Mouse (Mus musculus): ENCODE measurements at regions not wholly inside any gene's neighbourhood (a gene's known extent, or its start where the extent isn't known, plus 50 kb on each side); places are given as distances from the start of the nearest gene placed in this dataset.

- no peak for DNase-seq (ENCODE audit: low read depth, low spot score)
Observed at GRCm38 (mm10) chr2:171196472-171196871, 464.9 kb downstream of the Dok5 start.

- no peak for DNase-seq (ENCODE audit: low read depth, low spot score)
Observed at GRCm38 (mm10) chr2:171192181-171192580, 460.6 kb downstream of the Dok5 start.
